Mouse (Mus musculus) embryonic fibroblast, embryonic 13.5 days (primary cell): Measurements from ENCODE around the gene Rnf213.

ENCODE experiments used
- CTCF ChIP-seq: IDR thresholded peaks from 2 replicates; pipeline ENCODE4 v1.5.1; 2011; ENCODE audit warnings: mild to moderate bottlenecking, control low read depth, low read length, moderate library complexity, borderline replicate concordance; ENCODE audit not compliant: insufficient read depth
- POLR2A ChIP-seq: IDR thresholded peaks from 2 replicates; pipeline ENCODE4 v1.6.1; 2011; ENCODE audit warnings: low read depth, mild to moderate bottlenecking, control low read depth, low read length, moderate library complexity

DNA sequence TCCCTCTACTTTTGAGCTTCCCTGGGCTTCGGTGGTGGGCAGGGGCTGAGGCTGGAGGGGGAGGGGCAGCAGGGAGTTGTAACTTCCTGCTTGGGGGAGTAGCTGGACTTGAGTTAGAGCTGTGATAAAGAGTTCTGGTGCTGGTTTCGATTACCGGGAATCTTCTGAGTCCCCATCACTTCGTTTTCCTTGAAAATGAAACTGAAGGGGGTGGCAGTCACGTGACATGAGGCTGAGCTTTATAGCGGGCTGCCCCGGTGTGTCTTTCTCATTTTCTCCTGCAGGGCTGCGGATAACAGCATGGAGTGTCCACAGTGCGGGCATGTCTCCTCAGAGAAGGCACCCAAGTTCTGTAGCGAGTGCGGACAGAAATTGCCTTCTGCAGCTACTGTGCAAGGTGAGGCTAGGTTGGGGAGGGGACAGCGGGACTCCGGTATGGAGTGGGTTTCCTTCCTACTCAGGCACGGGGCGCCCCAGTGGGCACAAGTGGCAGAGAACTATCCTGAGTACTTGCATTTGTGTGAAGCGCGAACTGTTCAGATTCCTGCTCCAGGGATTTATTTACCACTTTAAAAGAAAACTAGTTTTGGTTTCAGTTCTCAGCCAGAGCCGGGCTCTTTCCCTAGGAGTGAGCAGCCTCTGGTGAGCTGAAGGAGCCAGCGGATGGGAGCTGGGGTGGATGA is at the start of gene Rnf213:
- TF ChIP-seq POLR2A (peak; percentile 97), CTCF (no peak)
